Mouse (Mus musculus): ENCODE data around the gene Prph2.

DNA sequence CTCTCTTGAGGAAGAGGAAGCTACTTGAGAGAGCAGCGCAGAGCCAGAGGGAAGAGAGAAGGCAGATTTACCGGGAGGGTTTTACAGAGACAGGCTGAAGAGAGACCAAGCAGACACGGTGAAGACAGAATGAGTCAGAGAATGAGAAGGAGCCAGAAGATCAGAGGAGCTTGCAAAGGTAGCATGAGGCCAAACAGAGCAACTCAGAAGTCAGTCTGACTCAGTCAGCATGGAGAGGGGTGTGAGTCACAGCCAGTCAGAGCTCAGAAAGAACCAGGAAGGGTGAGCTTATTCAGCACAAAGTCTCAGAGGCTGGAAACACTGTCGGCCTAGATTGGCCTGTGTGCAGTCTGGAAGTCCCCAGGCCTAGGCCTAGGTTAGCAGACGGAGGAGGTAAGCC, 22.7 kb downstream of the Prph2 start:
- TF ChIP-seq POLR2A (IDR thresholded peaks at IDR 0.05; ENCODE audit: insufficient read depth, low read depth, low read length): no peak
- no peak for TF ChIP-seq EP300 (IDR thresholded peaks at IDR 0.05; ENCODE audit: insufficient read depth, low read depth, low read length)
- no peak for TF ChIP-seq CTCF (IDR thresholded peaks at IDR 0.05)

All from heart, adult 2 months (tissue).